Mouse (Mus musculus) kidney, adult 10 weeks (tissue): ENCODE measurements around the gene Myo3a. TPM values are rescaled to one million over a fixed set of nuclear protein-coding genes. Genes with fewer than 3 reads are reported as not detected.

ENCODE experiments used
- polyA plus RNA-seq: library from polyadenylated mRNA; stranded (reverse); fragments of 350-450 nt; fragmentation: Illumina TruSeq; extraction: RNeasy Lipid Tissue Mini Kit (QIAGEN cat#74804); gene quantifications from one replicate; pipeline ENCODE4 v1.2.3, GENCODE M21; 2014; ENCODE audit warnings: low read depth, low replicate concordance

Myo3a gene
- 0.40 TPM for polyA plus RNA-seq

DNA sequence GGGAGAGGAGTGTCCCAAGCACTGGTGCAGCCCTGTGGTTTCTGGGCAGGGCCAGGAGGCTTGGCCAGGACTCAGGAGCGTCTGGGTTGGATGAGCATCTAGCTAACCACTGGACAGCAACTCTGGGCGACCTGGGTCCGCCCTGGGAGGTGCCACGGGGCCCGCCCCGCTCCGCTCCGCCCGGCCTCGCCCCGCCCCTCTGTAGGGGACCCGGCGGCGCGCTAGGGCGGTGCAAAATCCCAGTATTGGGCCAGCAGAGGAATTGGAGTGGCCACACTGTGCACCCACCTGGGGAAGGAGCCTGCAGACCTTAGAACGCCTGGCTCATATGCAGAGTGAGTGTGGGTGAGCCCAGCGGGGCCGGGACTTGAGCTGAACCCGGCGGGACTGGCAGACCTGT lies at the start of gene Myo3a:
Gene Myo3a (plus strand): TSS at position 196 of the 400 bp plus-strand sequence.

DNA sequence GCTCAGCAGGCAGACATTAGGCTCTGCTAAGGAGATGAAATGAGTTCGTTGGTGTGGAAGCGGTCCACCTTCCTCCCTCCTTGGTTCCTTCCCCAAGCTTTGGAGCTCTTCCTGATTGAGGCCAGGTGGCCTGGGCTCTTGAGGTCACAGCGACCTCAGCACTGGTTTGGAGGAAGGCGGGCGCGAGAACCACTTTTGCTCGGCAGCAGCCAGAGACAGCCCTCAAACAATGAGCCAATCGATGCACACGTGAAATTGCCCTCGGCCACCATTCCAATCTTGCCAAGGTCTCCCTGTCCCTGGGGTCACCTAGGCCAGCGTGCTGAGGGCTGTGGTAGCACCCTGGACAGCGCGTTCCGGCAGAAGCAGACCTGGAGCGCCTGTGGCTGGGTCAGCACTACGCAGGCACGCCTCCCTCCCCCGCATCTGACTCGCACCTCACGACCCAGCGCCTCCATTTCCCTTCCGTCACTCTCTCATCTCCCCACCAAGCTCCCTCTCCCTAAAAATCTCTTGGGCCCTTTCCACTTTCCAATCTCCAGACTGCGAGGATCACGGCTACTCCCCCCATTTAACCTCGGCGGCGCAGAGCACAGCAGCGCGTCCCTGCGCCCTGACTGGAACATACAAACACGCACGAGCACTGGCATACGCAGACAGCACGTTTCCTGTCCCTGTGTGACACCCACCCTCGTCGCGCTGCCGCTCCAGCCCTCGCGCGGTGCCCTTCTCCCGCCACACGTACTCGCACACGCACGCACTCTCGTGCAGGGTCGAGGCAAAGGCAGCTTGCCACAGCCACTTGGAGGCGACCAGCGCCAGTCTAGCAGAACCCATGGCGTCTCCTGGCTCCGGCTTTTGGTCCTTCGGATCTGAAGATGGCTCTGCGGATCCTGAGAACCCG lies 394.8 kb downstream of the Myo3a start, which contains the start of gene Gad2:
Gene Gad2 (plus strand): TSS at position 378 of the 904 bp plus-strand sequence.

